Mouse (Mus musculus) lung, embryonic 14.5 days (tissue): ENCODE data around the gene Samd4. TPM values are rescaled to one million over a fixed set of nuclear protein-coding genes. Genes with fewer than 3 reads are reported as not detected.

Experiments
- ATAC-seq: fragments of 200-750 bp; cut with Nextera tagmentation; 2 replicates; pipeline ENCODE4 v1.8.0; 2017; ENCODE audit warnings: mild to moderate bottlenecking, moderate TSS enrichment, moderate library complexity; ENCODE audit not compliant: insufficient read depth
- DNase-seq: peaks from one replicate; pipeline ENCODE4 v3.0.0-alpha.2; 2015
- H3K27ac ChIP-seq: fragments of 300-500 bp; sonication (generic); 2 replicates; pipeline ENCODE4 v1.5.1; 2014; ENCODE audit warnings: low read depth, mild to moderate bottlenecking, moderate library complexity
- H3K27me3 ChIP-seq: fragments of 300-500 bp; sonication (generic); 2 replicates; pipeline ENCODE4 v1.6.1; 2014; ENCODE audit warnings: low read length, control low read depth; ENCODE audit not compliant: insufficient read depth
- H3K36me3 ChIP-seq: fragments of 300-500 bp; sonication (generic); 2 replicates; pipeline ENCODE4 v1.6.1; 2014; ENCODE audit warnings: control low read depth; ENCODE audit not compliant: insufficient read depth
- H3K4me1 ChIP-seq: fragments of 300-500 bp; sonication (generic); 2 replicates; pipeline ENCODE4 v1.6.1; 2014; ENCODE audit warnings: antibody characterized with exemption, control low read depth; ENCODE audit not compliant: insufficient read depth
- H3K4me2 ChIP-seq: fragments of 300-500 bp; sonication (generic); 2 replicates; pipeline ENCODE4 v1.6.1; 2014; ENCODE audit warnings: mild to moderate bottlenecking
- H3K4me3 ChIP-seq: fragments of 300-500 bp; sonication (generic); 2 replicates; pipeline ENCODE4 v1.5.1; 2014; ENCODE audit warnings: low read depth, low read length
- H3K9ac ChIP-seq: fragments of 300-500 bp; sonication (generic); 2 replicates; pipeline ENCODE4 v1.6.1; 2014
- H3K9me3 ChIP-seq: fragments of 300-500 bp; sonication (generic); 2 replicates; pipeline ENCODE4 v1.6.1; 2016; ENCODE audit warnings: low read depth, low read length, control low read depth
- CTCF ChIP-seq: IDR thresholded peaks from 2 replicates; pipeline ENCODE4 v1.5.1; 2016; ENCODE audit warnings: antibody characterized with exemption, low read depth
- WGBS: fragments of 180-500 bp; shearing (Covaris S2); extraction: QIAGEN DNeasy Blood & Tissue Kit; methylation state at CpG from one replicate; pipeline ENCODE4 v1.1.7; 2014; 5-methylcytosine and 5-hydroxymethylcytosine counted together
- polyA plus RNA-seq: library from polyadenylated mRNA; unstranded; fragments of >200 nt; fragmentation: Nextera tagmentation; extraction: Ambion mirVana; gene quantifications from 2 replicates; pipeline ENCODE4 v1.2.1, GENCODE M21; 2014

Samd4 gene
- polyA plus RNA-seq, 1 experiment from 2014 or later = 4.6 TPM

DNA sequence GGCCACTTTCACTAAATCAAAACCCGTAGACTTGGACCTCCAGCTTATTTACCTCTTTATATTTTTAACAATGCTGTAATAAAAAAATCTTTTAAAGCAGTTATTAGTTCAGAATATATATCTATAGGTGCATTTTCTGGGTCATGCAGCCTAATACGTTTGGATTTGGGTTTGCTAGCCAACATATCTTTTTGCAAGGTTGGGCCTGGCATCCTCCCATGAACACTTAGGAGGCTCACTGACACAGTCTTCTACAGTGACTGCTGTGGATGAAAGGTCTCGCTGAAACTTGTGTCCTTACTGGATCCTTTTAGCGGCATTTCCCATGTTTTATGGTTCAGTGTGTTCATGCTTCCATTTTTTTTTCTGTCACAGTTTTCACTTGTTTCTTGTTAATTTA, 21.6 kb downstream of the Samd4 start:
- no peak for TF ChIP-seq CTCF

DNA sequence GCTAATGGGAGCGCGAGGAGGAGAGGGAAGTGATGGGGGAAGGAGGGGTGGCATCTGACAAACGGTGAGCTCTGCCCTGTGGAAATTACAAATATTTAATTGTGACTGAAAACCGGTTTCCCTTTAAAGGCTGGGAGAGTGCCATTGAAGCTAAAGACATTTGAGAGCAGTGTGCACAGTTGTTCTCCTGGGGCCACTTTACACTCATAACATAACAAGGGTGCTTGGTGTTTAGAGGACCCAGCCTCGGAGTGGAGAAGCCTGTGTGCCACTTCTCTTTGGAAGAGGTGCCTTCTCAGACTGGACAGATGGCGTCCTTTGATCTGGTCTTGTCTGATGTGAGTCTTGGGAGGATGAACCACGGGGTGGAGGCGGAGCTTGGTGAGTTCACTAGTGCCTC, 26.2 kb downstream of the Samd4 start:
- H3K4me2 ChIP-seq = no peak overlapping the region
- no peak for DNase-seq
- H3K9me3 ChIP-seq = no peaks in the 10 kb centered on the region
- TF ChIP-seq CTCF = no peak
- H3K36me3 ChIP-seq = no peaks in the 10 kb centered on the region
- H3K4me1 ChIP-seq = no peaks in the 10 kb centered on the region
- 52% methylated on average over 8 of the region's 8 CpGs for WGBS
- H3K27me3 ChIP-seq = no peaks in the 10 kb centered on the region
- H3K27ac ChIP-seq = no peak overlapping the region
- no peak for ATAC-seq
- H3K9ac ChIP-seq = no peak overlapping the region
- H3K4me3 ChIP-seq = no peak overlapping the region

More for the DNA sequence above, 21.6 kb downstream of the Samd4 start:
- no peak for DNase-seq
- Histone ChIP-seq H3K36me3 (no peaks in the 10 kb centered on the region), H3K9ac (no peak overlapping the region), H3K4me1 (no peaks in the 10 kb centered on the region), H3K27me3 (no peaks in the 10 kb centered on the region), H3K4me2 (no peak overlapping the region), H3K9me3 (no peaks in the 10 kb centered on the region), H3K27ac (no peak overlapping the region), H3K4me3 (no peak overlapping the region)
- no peak for ATAC-seq
- WGBS = 87% methylated on average over 4 of the region's 4 CpGs

DNA sequence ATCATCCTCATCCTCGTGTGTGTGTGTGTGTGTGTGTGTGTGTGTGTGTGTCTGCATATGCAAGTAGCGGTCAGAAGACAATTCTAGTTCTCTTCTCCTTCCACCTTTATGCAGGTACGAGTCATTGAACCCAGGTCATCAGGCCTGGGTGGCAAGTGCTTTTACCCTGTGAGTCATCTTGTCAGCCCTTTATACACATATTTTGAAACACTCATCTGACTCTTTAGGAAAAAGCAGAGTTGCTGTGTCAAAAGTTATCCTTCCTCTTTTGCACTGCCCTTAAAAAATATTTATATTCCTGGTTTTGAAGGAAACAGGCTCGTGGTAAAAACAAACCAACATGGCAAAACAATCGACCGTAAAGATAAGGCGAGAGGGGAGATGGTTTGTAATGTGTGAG, 29.8 kb downstream of the Samd4 start:
- H3K27me3 ChIP-seq = no peaks in the 10 kb centered on the region

DNA sequence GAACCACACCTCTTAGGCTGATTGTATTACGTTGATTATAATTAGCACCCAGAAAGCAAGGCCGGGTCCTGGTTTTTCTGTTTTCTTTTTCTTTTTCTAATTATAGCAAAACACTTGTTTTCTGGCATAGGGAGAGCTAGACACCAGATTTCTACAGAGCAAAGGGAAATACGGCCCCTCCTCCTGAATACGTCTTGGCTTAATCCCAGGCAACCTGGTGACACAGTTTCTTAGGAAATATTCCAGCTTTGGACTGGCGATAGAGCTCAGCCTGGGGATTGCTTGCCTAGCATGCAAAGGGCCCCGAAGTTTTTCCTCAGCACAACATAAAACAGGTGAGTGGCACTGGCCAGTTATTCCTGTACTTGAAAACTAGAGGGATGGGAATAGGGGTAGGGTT, 31.7 kb downstream of the Samd4 start:
- Histone ChIP-seq H3K9ac (no peak overlapping the region), H3K9me3 (no peaks in the 10 kb centered on the region), H3K27me3 (no peaks in the 10 kb centered on the region), H3K4me2 (no peak overlapping the region), H3K27ac (no peak overlapping the region), H3K4me1 (no peaks in the 10 kb centered on the region), H3K36me3 (no peaks in the 10 kb centered on the region), H3K4me3 (no peak overlapping the region)
- DNase-seq (no peak), ATAC-seq (no peak)
- WGBS = 75% methylated on average over 6 of the region's 6 CpGs
- no peak for TF ChIP-seq CTCF

More for the DNA sequence above, 29.8 kb downstream of the Samd4 start:
- H3K9me3 ChIP-seq = no peaks in the 10 kb centered on the region
- H3K36me3 ChIP-seq = no peaks in the 10 kb centered on the region
- ATAC-seq (no peak), DNase-seq (no peak)
- H3K9ac ChIP-seq = no peak overlapping the region
- no peak for TF ChIP-seq CTCF
- no peaks in the 10 kb centered on the region for H3K4me1 ChIP-seq
- H3K27ac ChIP-seq = no peak overlapping the region
- H3K4me2 ChIP-seq = no peak overlapping the region
- H3K4me3 ChIP-seq = no peak overlapping the region
- WGBS = 70% methylated on average over 7 of the region's 7 CpGs

DNA sequence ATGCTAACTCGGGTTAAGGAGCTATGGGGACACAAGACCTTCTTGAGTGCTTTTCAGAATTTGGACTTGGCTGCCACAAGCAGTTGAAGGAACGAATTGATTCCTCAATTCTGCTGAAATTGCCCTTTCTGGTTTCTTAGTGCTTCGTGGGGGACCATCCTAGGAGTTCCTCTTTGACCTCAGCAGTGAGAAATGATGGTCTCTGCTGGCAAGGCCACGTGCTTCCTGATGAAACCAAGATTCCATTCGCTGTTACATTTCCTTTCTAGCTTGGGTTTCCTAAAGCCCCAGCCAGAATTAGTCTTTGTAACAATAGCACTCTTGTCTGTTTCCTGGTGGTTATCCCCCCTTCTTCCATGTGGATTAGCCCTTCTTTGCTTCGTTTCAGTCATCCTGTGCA, 32.9 kb downstream of the Samd4 start:
- H3K27ac ChIP-seq = no peak overlapping the region
- H3K4me2 ChIP-seq = no peak overlapping the region
- H3K36me3 ChIP-seq = no peaks in the 10 kb centered on the region
- H3K9me3 ChIP-seq = no peaks in the 10 kb centered on the region
- no peak for TF ChIP-seq CTCF
- no peaks in the 10 kb centered on the region for H3K4me1 ChIP-seq
- H3K9ac ChIP-seq = no peak overlapping the region
- H3K4me3 ChIP-seq = no peak overlapping the region
- H3K27me3 ChIP-seq = no peaks in the 10 kb centered on the region
- 45% methylated on average over 6 of the region's 6 CpGs for WGBS
- peak; percentile 47 for DNase-seq
- ATAC-seq = no peak

DNA sequence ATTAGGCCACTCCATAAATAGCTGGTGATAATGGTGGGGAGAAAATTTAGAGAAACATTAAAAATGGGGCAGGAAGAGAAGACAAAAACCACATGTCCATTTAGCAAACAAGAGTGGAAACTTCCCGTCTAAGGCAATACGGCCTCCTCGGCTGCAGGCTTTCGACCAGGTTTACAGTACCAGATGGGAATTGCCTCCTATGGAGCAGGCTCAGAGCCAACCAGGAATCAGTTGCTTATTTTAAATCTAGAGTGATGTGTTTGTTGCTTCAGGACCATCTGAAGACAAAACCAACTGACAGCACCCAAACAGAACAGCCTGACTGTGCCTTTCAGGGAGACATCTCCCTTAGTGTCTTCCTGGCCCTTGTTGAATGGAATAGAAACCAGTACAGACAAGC, 33.9 kb downstream of the Samd4 start:
- no peaks in the 10 kb centered on the region for H3K4me1 ChIP-seq
- no peak overlapping the region for H3K4me2 ChIP-seq
- H3K27ac ChIP-seq = no peak overlapping the region
- no peak for TF ChIP-seq CTCF
- H3K27me3 ChIP-seq = no peaks in the 10 kb centered on the region
- no peaks in the 10 kb centered on the region for H3K36me3 ChIP-seq
- no peaks in the 10 kb centered on the region for H3K9me3 ChIP-seq
- DNase-seq (no peak), ATAC-seq (no peak)
- 85% methylated on average over 4 of the region's 4 CpGs for WGBS
- H3K4me3 ChIP-seq = no peak overlapping the region
- H3K9ac ChIP-seq = no peak overlapping the region

DNA sequence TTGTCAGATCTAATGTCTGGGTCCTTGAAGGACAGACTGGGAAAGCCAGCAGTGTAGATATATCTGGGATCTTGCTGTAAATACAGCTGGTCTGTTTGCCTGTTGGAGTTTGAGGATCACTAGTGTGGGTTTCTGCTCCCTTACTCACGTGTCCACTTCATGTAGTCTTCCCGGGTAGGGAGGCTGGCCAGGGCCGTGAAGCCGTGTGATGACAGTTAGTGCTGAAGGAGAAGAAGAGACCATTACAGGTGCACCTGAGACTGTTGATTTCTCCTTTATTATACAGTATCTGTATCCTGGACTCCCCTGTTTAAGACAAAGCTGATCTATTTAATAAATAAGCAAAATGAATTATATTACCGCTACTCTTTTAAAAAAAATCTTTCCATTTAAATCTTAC, 34.5 kb downstream of the Samd4 start:
- Histone ChIP-seq H3K4me2 (no peak overlapping the region), H3K36me3 (no peaks in the 10 kb centered on the region), H3K27ac (no peak overlapping the region), H3K9me3 (no peaks in the 10 kb centered on the region), H3K4me3 (no peak overlapping the region), H3K9ac (no peak overlapping the region), H3K4me1 (no peaks in the 10 kb centered on the region), H3K27me3 (no peaks in the 10 kb centered on the region)
- TF ChIP-seq CTCF = no peak
- DNase-seq (no peak), ATAC-seq (no peak)
- 93% methylated on average over 5 of the region's 5 CpGs for WGBS

DNA sequence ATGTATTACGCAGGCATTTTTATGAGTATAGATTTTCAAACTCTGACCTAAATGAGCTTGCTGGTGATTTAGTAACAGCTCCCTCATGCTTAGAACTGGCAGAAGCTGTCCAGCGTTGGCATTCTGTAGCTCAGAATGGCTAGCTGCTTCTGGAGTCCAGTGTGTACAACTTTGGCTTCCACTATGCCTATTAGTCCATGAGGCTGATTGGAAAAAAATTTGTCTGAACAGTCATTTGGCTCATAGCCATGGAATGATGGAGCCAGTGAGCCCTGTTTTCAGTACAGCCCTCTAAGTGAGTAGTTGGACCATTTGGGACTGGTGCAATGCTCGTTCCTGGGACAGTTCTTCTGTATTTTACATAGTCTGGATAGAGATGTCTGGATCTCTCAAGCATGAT, 34.9 kb downstream of the Samd4 start:
- no peaks in the 10 kb centered on the region for H3K9me3 ChIP-seq
- no peak overlapping the region for H3K4me2 ChIP-seq
- H3K36me3 ChIP-seq = no peaks in the 10 kb centered on the region
- H3K27me3 ChIP-seq = no peaks in the 10 kb centered on the region
- WGBS = 87% methylated on average over 3 of the region's 3 CpGs
- H3K4me3 ChIP-seq = no peak overlapping the region
- ATAC-seq = no peak
- DNase-seq = no peak
- no peak overlapping the region for H3K27ac ChIP-seq
- no peak for TF ChIP-seq CTCF
- no peaks in the 10 kb centered on the region for H3K4me1 ChIP-seq
- H3K9ac ChIP-seq = no peak overlapping the region
